Mouse (Mus musculus) embryonic facial prominence, embryonic 11.5 days (tissue): ENCODE data around the gene Cacng1. TPM values are rescaled to one million over a fixed set of nuclear protein-coding genes. Genes with fewer than 3 reads are reported as not detected.

Experiments
- ATAC-seq: fragments of 200-750 bp; cut with Nextera tagmentation; replicated peaks from 2 replicates; pipeline ENCODE4 v1.8.0; 2017; ENCODE audit warnings: low read depth; ENCODE audit not compliant: insufficient number of reproducible peaks, low FRiP score, low TSS enrichment
- DNase-seq: peaks from one replicate; pipeline ENCODE4 v3.0.0-alpha.2; 2015; ENCODE audit warnings: low spot score
- H3K27ac ChIP-seq: fragments of 300-500 bp; sonication (generic); replicated peaks from 2 replicates; pipeline ENCODE4 v1.5.1; 2014; ENCODE audit warnings: mild to moderate bottlenecking, low read depth, low read length, control low read depth
- H3K27me3 ChIP-seq: fragments of 300-500 bp; sonication (generic); 2 replicates; pipeline ENCODE4 v1.6.1; 2014; ENCODE audit warnings: mild to moderate bottlenecking, low read length, moderate library complexity, mixed read lengths; ENCODE audit not compliant: control insufficient read depth, insufficient read depth
- H3K36me3 ChIP-seq: fragments of 300-500 bp; sonication (generic); replicated peaks from 2 replicates; pipeline ENCODE4 v1.6.1; 2014; ENCODE audit warnings: low read depth, mild to moderate bottlenecking, low read length, moderate library complexity, mixed read lengths; ENCODE audit not compliant: control insufficient read depth, insufficient read depth
- H3K4me1 ChIP-seq: fragments of 300-500 bp; sonication (generic); 2 replicates; pipeline ENCODE4 v1.6.1; 2014; ENCODE audit warnings: low read length, mixed read lengths; ENCODE audit not compliant: control insufficient read depth, insufficient read depth
- H3K4me2 ChIP-seq: fragments of 300-500 bp; sonication (generic); 2 replicates; pipeline ENCODE4 v1.6.1; 2014; ENCODE audit warnings: low read depth, mild to moderate bottlenecking, control low read depth, low read length, moderate library complexity
- H3K4me3 ChIP-seq: fragments of 300-500 bp; sonication (generic); 2 replicates; pipeline ENCODE4 v1.5.1; 2014; ENCODE audit warnings: low read depth, low read length, control low read depth
- H3K9ac ChIP-seq: fragments of 300-500 bp; sonication (generic); replicated peaks from 2 replicates; pipeline ENCODE4 v1.6.1; 2014; ENCODE audit warnings: mild to moderate bottlenecking, control low read depth, low read length
- H3K9me3 ChIP-seq: fragments of 300-500 bp; sonication (generic); replicated peaks from 2 replicates; pipeline ENCODE4 v1.6.1; 2016; ENCODE audit warnings: mild to moderate bottlenecking, low read length, inconsistent platforms, mixed read lengths; ENCODE audit not compliant: control insufficient read depth
- WGBS: fragments of 180-500 bp; shearing (Covaris S2); extraction: QIAGEN DNeasy Blood & Tissue Kit; methylation state at CpG from one replicate; pipeline ENCODE4 v1.1.7; 2014; 5-methylcytosine and 5-hydroxymethylcytosine counted together
- polyA plus RNA-seq: library from polyadenylated mRNA; unstranded; fragments of >200 nt; fragmentation: Nextera tagmentation; extraction: Ambion mirVana; gene quantifications from 2 replicates; pipeline ENCODE4 v1.2.1, GENCODE M21; 2014

The Cacng1 gene
- polyA plus RNA-seq, result not detected in 2 replicates

- Histone ChIP-seq H3K4me1 (no peaks in the 10 kb centered on the region), H3K9ac (no peak within 1 kb of the TSS), H3K9me3 (no peaks in the 10 kb centered on the region), H3K36me3 (no peaks in the 10 kb centered on the region), H3K27ac (no peak within 1 kb of the TSS), H3K27me3 (no peaks in the 10 kb centered on the region), H3K4me3 (no peak within 1 kb of the TSS), H3K4me2 (no peak within 1 kb of the TSS)
- no peak for DNase-seq
- WGBS, result 80% methylated on average over 16 of the region's 16 CpGs
- no peak for ATAC-seq
Observed at GRCm38 (mm10) chr11:107716332-107716938, at the start of gene Cacng1. TSS of gene Cacng1 (minus strand) at chr11:107716522.

- 29% methylated on average over 8 of the region's 8 CpGs for WGBS
- Histone ChIP-seq H3K27ac (no peak overlapping the region), H3K27me3 (no peaks in the 10 kb centered on the region), H3K4me1 (no peaks in the 10 kb centered on the region), H3K4me2 (no peak overlapping the region), H3K9ac (no peak overlapping the region), H3K4me3 (no peak overlapping the region), H3K36me3 (no peaks in the 10 kb centered on the region), H3K9me3 (no peaks in the 10 kb centered on the region)
- DNase-seq, result peak; percentile 30
- peak; percentile 47; the same call in 1 of the 2 replicates for ATAC-seq
Observed at GRCm38 (mm10) chr11:107762688-107763460, 46.6 kb upstream of the Cacng1 start.

DNA sequence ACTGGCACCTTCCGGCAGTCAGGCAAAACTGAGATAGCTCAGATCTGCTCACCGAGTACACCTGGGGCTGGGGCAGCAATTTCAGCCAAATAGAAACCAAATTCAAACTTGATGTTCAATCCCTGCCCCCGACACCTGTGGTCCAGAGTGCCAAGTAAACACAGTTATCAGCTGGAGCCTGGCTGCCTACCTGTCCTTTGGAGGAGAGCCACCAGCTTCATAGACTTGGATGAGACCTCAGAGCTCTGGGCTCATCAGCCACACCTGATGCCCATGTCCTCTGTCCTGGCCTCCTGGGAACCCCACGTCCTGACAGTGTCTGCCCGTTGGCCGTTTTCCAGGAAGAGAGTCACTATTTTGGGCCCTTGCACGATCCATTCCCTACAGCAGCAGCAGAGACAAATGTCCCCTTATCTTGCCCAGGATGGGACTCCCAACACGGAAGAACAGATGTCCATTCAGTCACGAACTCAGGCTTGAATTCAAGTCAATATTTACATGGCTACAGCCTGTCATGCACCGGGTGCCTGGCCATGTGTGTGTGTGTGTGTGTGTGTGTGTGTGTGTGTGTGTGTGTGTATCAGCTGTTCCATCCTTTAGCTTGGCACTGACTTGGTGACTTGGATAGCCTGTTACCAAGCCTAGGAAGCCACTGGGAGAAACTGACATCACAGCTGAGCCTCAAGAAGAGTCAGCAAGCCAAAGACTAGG is 45.6 kb upstream of the Cacng1 start:
- no peak for ATAC-seq
- H3K9me3 ChIP-seq, result no peaks in the 10 kb centered on the region
- H3K9ac ChIP-seq, result no peak overlapping the region
- no peak overlapping the region for H3K27ac ChIP-seq
- H3K27me3 ChIP-seq, result no peaks in the 10 kb centered on the region
- no peak overlapping the region for H3K4me2 ChIP-seq
- no peak for DNase-seq
- H3K36me3 ChIP-seq, result no peaks in the 10 kb centered on the region
- H3K4me3 ChIP-seq, result no peak overlapping the region
- 78% methylated on average over 10 of the region's 10 CpGs for WGBS
- H3K4me1 ChIP-seq, result no peaks in the 10 kb centered on the region

GRCm38 (mm10) chr11:107760001-107760400 is 43.7 kb upstream of the Cacng1 start:
- no peaks in the 10 kb centered on the region for H3K36me3 ChIP-seq
- DNase-seq (no peak), ATAC-seq (no peak)
- no peaks in the 10 kb centered on the region for H3K4me1 ChIP-seq
- no peak overlapping the region for H3K27ac ChIP-seq
- H3K27me3 ChIP-seq, result no peaks in the 10 kb centered on the region
- WGBS, result 42% methylated on average over 10 of the region's 10 CpGs
- H3K9ac ChIP-seq, result no peak overlapping the region
- no peak overlapping the region for H3K4me2 ChIP-seq
- H3K9me3 ChIP-seq, result no peaks in the 10 kb centered on the region
- H3K4me3 ChIP-seq, result no peak overlapping the region

DNA sequence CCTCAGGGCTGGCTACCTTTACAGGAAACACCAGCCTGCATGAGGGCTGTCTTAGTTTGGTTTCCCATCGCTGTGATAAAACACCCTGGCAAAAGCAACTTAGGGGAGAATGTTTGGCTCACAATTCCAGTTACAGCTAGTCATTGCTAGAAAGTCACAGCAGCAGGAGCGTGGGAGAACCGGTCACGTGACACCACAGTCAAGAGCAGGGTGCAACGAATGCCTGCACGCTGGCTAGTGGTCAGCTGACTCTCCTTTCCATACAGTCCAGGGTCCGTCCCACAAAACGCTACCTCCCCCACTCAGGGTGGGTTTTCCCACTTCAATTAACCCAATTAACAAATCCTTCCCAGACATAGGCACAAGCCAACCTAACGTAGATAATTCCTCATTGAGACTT is 43.2 kb upstream of the Cacng1 start:
- DNase-seq (no peak), ATAC-seq (0 out of 2 replicates have a peak, but pooled peaks have one; percentile 47)
- Histone ChIP-seq H3K36me3 (no peaks in the 10 kb centered on the region), H3K9ac (no peak overlapping the region), H3K4me2 (no peak overlapping the region), H3K9me3 (no peaks in the 10 kb centered on the region), H3K27me3 (no peaks in the 10 kb centered on the region), H3K4me1 (no peaks in the 10 kb centered on the region), H3K27ac (no peak overlapping the region), H3K4me3 (no peak overlapping the region)
- WGBS, result 73% methylated on average over 9 of the region's 9 CpGs

DNA sequence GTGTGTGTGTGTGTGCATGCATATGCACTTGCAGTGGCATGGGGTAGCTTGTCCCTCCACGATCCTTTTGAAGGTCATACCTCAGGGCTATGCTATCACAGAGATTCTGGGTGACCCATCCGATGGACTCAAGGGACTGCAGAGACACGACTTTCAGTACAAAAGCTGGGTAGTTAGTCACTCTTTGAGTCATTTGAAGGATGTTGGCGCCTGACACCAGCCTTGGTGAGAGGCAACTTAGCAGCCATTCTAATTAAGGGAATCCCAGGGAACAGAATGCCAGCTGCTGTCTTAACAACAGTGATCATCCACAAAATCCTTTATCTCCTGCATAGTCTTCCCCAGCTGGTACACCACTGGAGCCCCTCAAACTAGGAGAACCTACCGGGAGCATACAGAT is 32.8 kb upstream of the Cacng1 start:
- H3K36me3 ChIP-seq, result no peaks in the 10 kb centered on the region
- H3K9ac ChIP-seq, result no peak overlapping the region
- H3K4me3 ChIP-seq, result no peak overlapping the region
- H3K4me2 ChIP-seq, result no peak overlapping the region
- DNase-seq (no peak), ATAC-seq (no peak)
- H3K9me3 ChIP-seq, result no peaks in the 10 kb centered on the region
- H3K27ac ChIP-seq, result no peak overlapping the region
- H3K4me1 ChIP-seq, result no peaks in the 10 kb centered on the region
- 87% methylated on average over 5 of the region's 5 CpGs for WGBS
- H3K27me3 ChIP-seq, result no peaks in the 10 kb centered on the region

- no peak for DNase-seq
- Histone ChIP-seq H3K27ac (no peak overlapping the region), H3K9ac (no peak overlapping the region), H3K4me1 (no peaks in the 10 kb centered on the region), H3K4me3 (no peak overlapping the region), H3K27me3 (no peaks in the 10 kb centered on the region), H3K4me2 (no peak overlapping the region), H3K36me3 (no peaks in the 10 kb centered on the region), H3K9me3 (no peaks in the 10 kb centered on the region)
- WGBS, result 83% methylated on average over 5 of the region's 5 CpGs
- no peak for ATAC-seq
Observed at GRCm38 (mm10) chr11:107748243-107749035, 32.1 kb upstream of the Cacng1 start.
